ENCODE assay signal across 21 mouse cellular contexts in the genomic region with DNA sequence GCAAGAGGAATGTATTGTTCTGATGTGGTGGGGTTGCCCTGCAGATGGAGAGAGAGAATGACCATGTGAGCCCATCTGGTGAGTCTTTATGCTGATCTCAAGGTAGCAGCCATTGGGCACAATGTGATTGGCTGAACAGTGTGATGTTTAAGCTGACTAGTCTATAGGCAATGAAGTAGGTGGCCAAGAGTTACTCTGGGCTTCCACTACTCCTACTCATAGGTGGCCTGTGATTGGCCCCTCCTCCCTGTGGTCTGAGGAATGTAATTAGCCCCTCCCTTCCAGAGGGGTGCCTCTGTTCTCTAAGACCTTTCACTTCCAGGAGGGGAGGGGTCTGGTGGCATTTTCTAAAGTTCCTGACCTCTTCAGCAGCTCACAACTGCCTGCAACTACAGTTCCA.
DNase-seq lines count a peak whose midpoint lies in the region; ATAC-seq lines count a peak whose summit lies in the region.
"Had no signal": no experiment of that assay in that cellular context is flagged by ENCODE, and none has a peak within 500 bp of the region (broad histone marks: within the 10 kb centered on the region; RNA-seq: fewer than 3 reads in every experiment).

No protein-coding gene starts in this region.

- no peak for DNase-seq in hindbrain, embryonic 11.5 days (ENCODE audit: low spot score)
- DNase-seq in R1 (ENCODE audit: low read depth, low spot score), result peak; percentile 24
- no peak for DNase-seq in cerebellum, adult 11-12 months
- DNase-seq: adrenal gland, adult 8-10 months; adrenal gland, postnatal 14 days; adrenal gland, postnatal 36 days; cerebellum, adult 18-20 months; cerebellum, adult 8-10 months; cerebellum, adult 9-11 months; cerebellum, postnatal 36 days; embryo, embryonic 11 days had no signal

- peak; percentile 60; the same call in 1 of the 2 replicates for ATAC-seq in forebrain, embryonic 12.5 days (ENCODE audit: low FRiP score)
- no peak for ATAC-seq in forebrain, embryonic 15.5 days (replicated peaks)
- peak; percentile 12; the same call in 1 of the 2 replicates for ATAC-seq in hindbrain, embryonic 11.5 days (ENCODE audit: low FRiP score)
- ATAC-seq in hindbrain, embryonic 13.5 days (ENCODE audit: low FRiP score), result no peak
- 0 out of 2 replicates have a peak, but pooled peaks have one; percentile 62 for ATAC-seq in midbrain, embryonic 12.5 days (ENCODE audit: low FRiP score, low read depth)
- no peak for ATAC-seq in midbrain, embryonic 16.5 days
- ATAC-seq: activated CD4-positive, CD25-positive, alpha-beta regulatory T cell, adult 4 months had no signal

- H3K36me3 ChIP-seq in forebrain, embryonic 12.5 days (replicated peaks), result no peaks in the 10 kb centered on the region
- H3K36me3 ChIP-seq in forebrain, embryonic 15.5 days, result no peaks in the 10 kb centered on the region
- H3K36me3 ChIP-seq in hindbrain, embryonic 11.5 days (ENCODE audit: control insufficient read depth, insufficient read depth, low read length), result no peaks in the 10 kb centered on the region
- no peaks in the 10 kb centered on the region for H3K36me3 ChIP-seq in hindbrain, embryonic 13.5 days
- no peaks in the 10 kb centered on the region for H3K36me3 ChIP-seq in midbrain, embryonic 12.5 days
- H3K36me3 ChIP-seq in midbrain, embryonic 16.5 days (ENCODE audit: control insufficient read depth, insufficient read depth, low read length), result no peaks in the 10 kb centered on the region
- H3K36me3 ChIP-seq: embryonic facial prominence, embryonic 13.5 days; embryonic facial prominence, embryonic 15.5 days; forebrain, embryonic 10.5 days had no signal

- H3K27me3 ChIP-seq in forebrain, embryonic 12.5 days, result no peaks in the 10 kb centered on the region
- H3K27me3 ChIP-seq in forebrain, embryonic 15.5 days, result no peaks in the 10 kb centered on the region
- H3K27me3 ChIP-seq in hindbrain, embryonic 11.5 days (ENCODE audit: control insufficient read depth, insufficient read depth, low read length), result no peaks in the 10 kb centered on the region
- H3K27me3 ChIP-seq in hindbrain, embryonic 13.5 days, result no peaks in the 10 kb centered on the region
- no peaks in the 10 kb centered on the region for H3K27me3 ChIP-seq in midbrain, embryonic 12.5 days
- no peaks in the 10 kb centered on the region for H3K27me3 ChIP-seq in midbrain, embryonic 16.5 days (ENCODE audit: control insufficient read depth, insufficient read depth, low read depth, low read length)
- H3K27me3 ChIP-seq: embryonic facial prominence, embryonic 13.5 days; embryonic facial prominence, embryonic 15.5 days had no signal

- H3K4me3 ChIP-seq in forebrain, embryonic 12.5 days (replicated peaks), result no peak overlapping the region
- H3K4me3 ChIP-seq in forebrain, embryonic 15.5 days, result no peak overlapping the region
- H3K4me3 ChIP-seq in hindbrain, embryonic 11.5 days (ENCODE audit: low read depth, low read length), result no peak overlapping the region
- H3K4me3 ChIP-seq in hindbrain, embryonic 13.5 days, result no peak overlapping the region
- H3K4me3 ChIP-seq in midbrain, embryonic 12.5 days, result no peak overlapping the region
- no peak overlapping the region for H3K4me3 ChIP-seq in midbrain, embryonic 16.5 days (ENCODE audit: low read depth, low read length)
- H3K4me3 ChIP-seq: embryonic facial prominence, embryonic 13.5 days; embryonic facial prominence, embryonic 15.5 days; erythroblast, embryonic 14.5 days; forebrain, embryonic 10.5 days had no signal

- no peak overlapping the region for H3K4me2 ChIP-seq in forebrain, embryonic 12.5 days
- H3K4me2 ChIP-seq in forebrain, embryonic 15.5 days (replicated peaks), result no peak overlapping the region
- H3K4me2 ChIP-seq in hindbrain, embryonic 11.5 days (replicated peaks; ENCODE audit: low read depth, low read length), result no peak overlapping the region
- no peak overlapping the region for H3K4me2 ChIP-seq in hindbrain, embryonic 13.5 days
- no peak overlapping the region for H3K4me2 ChIP-seq in midbrain, embryonic 12.5 days (replicated peaks)
- H3K4me2 ChIP-seq in midbrain, embryonic 16.5 days (ENCODE audit: low read length), result no peak overlapping the region
- H3K4me2 ChIP-seq: embryonic facial prominence, embryonic 13.5 days; embryonic facial prominence, embryonic 15.5 days had no signal

- no peaks in the 10 kb centered on the region for H3K9me3 ChIP-seq in forebrain, embryonic 12.5 days
- no peaks in the 10 kb centered on the region for H3K9me3 ChIP-seq in forebrain, embryonic 15.5 days
- no peaks in the 10 kb centered on the region for H3K9me3 ChIP-seq in hindbrain, embryonic 11.5 days (ENCODE audit: control insufficient read depth, low read length)
- H3K9me3 ChIP-seq in hindbrain, embryonic 13.5 days, result no peaks in the 10 kb centered on the region
- H3K9me3 ChIP-seq in midbrain, embryonic 12.5 days, result no peaks in the 10 kb centered on the region
- no peaks in the 10 kb centered on the region for H3K9me3 ChIP-seq in midbrain, embryonic 16.5 days (replicated peaks; ENCODE audit: control insufficient read depth, low read length, poor library complexity, severe bottlenecking)
- H3K9me3 ChIP-seq: embryonic facial prominence, embryonic 13.5 days; embryonic facial prominence, embryonic 15.5 days; forebrain, embryonic 10.5 days had no signal

- no peak overlapping the region for H3K27ac ChIP-seq in forebrain, embryonic 12.5 days
- H3K27ac ChIP-seq in forebrain, embryonic 15.5 days (replicated peaks), result no peak overlapping the region
- H3K27ac ChIP-seq in hindbrain, embryonic 11.5 days (ENCODE audit: low read depth, low read length), result no peak overlapping the region
- no peak overlapping the region for H3K27ac ChIP-seq in hindbrain, embryonic 13.5 days
- no peak overlapping the region for H3K27ac ChIP-seq in midbrain, embryonic 12.5 days (replicated peaks)
- no peak overlapping the region for H3K27ac ChIP-seq in midbrain, embryonic 16.5 days (ENCODE audit: low read length)
- H3K27ac ChIP-seq: embryonic facial prominence, embryonic 13.5 days; embryonic facial prominence, embryonic 15.5 days; forebrain, embryonic 10.5 days had no signal

- no peaks in the 10 kb centered on the region for H3K4me1 ChIP-seq in forebrain, embryonic 12.5 days
- H3K4me1 ChIP-seq in forebrain, embryonic 15.5 days, result no peaks in the 10 kb centered on the region
- H3K4me1 ChIP-seq in hindbrain, embryonic 11.5 days (replicated peaks; ENCODE audit: control insufficient read depth, insufficient read depth, low read length), result no peaks in the 10 kb centered on the region
- H3K4me1 ChIP-seq in hindbrain, embryonic 13.5 days (replicated peaks), result no peaks in the 10 kb centered on the region
- no peaks in the 10 kb centered on the region for H3K4me1 ChIP-seq in midbrain, embryonic 12.5 days
- no peaks in the 10 kb centered on the region for H3K4me1 ChIP-seq in midbrain, embryonic 16.5 days (ENCODE audit: control insufficient read depth, insufficient read depth, low read length)
- H3K4me1 ChIP-seq: embryonic facial prominence, embryonic 13.5 days; embryonic facial prominence, embryonic 15.5 days had no signal

- no peak overlapping the region for H3K9ac ChIP-seq in forebrain, embryonic 12.5 days
- no peak overlapping the region for H3K9ac ChIP-seq in forebrain, embryonic 15.5 days (replicated peaks)
- no peak overlapping the region for H3K9ac ChIP-seq in hindbrain, embryonic 11.5 days (ENCODE audit: low read depth, low read length)
- no peak overlapping the region for H3K9ac ChIP-seq in hindbrain, embryonic 13.5 days
- no peak overlapping the region for H3K9ac ChIP-seq in midbrain, embryonic 12.5 days (replicated peaks)
- H3K9ac ChIP-seq in midbrain, embryonic 16.5 days (ENCODE audit: low read depth, low read length), result no peak overlapping the region
- H3K9ac ChIP-seq: embryonic facial prominence, embryonic 13.5 days; embryonic facial prominence, embryonic 15.5 days had no signal

Comparison
In these comparisons a context has a peak if more than half of its experiments do, and no peak if none do; other contexts are left out.
1. ATAC-seq: peak in forebrain, embryonic 12.5 days (single experiment), hindbrain, embryonic 11.5 days (single experiment) and midbrain, embryonic 12.5 days (single experiment); none in forebrain, embryonic 15.5 days (single experiment), hindbrain, embryonic 13.5 days (single experiment) and midbrain, embryonic 16.5 days (single experiment).